In genomic region chr11:72538811-72539210, GRCm38 (mm10) we compare ENCODE assay signal across 20 mouse cellular contexts. TPM values are rescaled to one million over a fixed set of nuclear protein-coding genes. Genes with fewer than 3 reads are reported as not detected.
"Had no signal": no experiment of that assay in that cellular context is flagged by ENCODE, and none has a peak within 500 bp of the region (broad histone marks: within the 10 kb centered on the region; RNA-seq: fewer than 3 reads in every experiment).

No protein-coding gene starts in this region.

- DNase-seq: kidney, adult 18-20 months; layer of hippocampus, postnatal 36 days had no signal

- H3K4me3 ChIP-seq: heart, embryonic 10.5 days; heart, embryonic 12.5 days; heart, embryonic 13.5 days; heart, embryonic 15.5 days; hindbrain, embryonic 12.5 days; hindbrain, embryonic 13.5 days; hindbrain, embryonic 15.5 days; intestine, embryonic 15.5 days; layer of hippocampus, adult 2 months; left cerebral cortex, adult 2 months had no signal

- H3K4me2 ChIP-seq: heart, embryonic 11.5 days; heart, embryonic 12.5 days; heart, embryonic 13.5 days; heart, embryonic 15.5 days; hindbrain, embryonic 12.5 days; hindbrain, embryonic 13.5 days; hindbrain, embryonic 14.5 days; hindbrain, embryonic 15.5 days; intestine, embryonic 15.5 days had no signal

- ATAC-seq: hindbrain, embryonic 16.5 days; hindbrain, postnatal 0 days; inflammation-experienced regulatory T-cells, adult 6 months had no signal

- H3K36me3 ChIP-seq: heart, embryonic 10.5 days; heart, embryonic 12.5 days; heart, embryonic 13.5 days; heart, embryonic 15.5 days; hindbrain, embryonic 12.5 days; hindbrain, embryonic 13.5 days; hindbrain, embryonic 15.5 days; intestine, embryonic 15.5 days had no signal

- H3K27ac ChIP-seq: heart, embryonic 10.5 days; heart, embryonic 13.5 days; heart, embryonic 15.5 days; hindbrain, embryonic 12.5 days; hindbrain, embryonic 13.5 days; hindbrain, embryonic 14.5 days; hindbrain, embryonic 15.5 days; hindbrain, postnatal 0 days; intestine, embryonic 15.5 days; kidney, postnatal 0 days; layer of hippocampus, adult 2 months; left cerebral cortex, adult 2 months had no signal

- H3K9ac ChIP-seq: heart, embryonic 12.5 days; heart, embryonic 13.5 days; heart, embryonic 15.5 days; hindbrain, embryonic 12.5 days; hindbrain, embryonic 13.5 days; hindbrain, embryonic 14.5 days; hindbrain, embryonic 15.5 days; intestine, embryonic 15.5 days had no signal

- H3K27me3 ChIP-seq: heart, embryonic 13.5 days; heart, embryonic 15.5 days; hindbrain, embryonic 12.5 days; hindbrain, embryonic 15.5 days; intestine, embryonic 15.5 days had no signal

- H3K4me1 ChIP-seq: hindbrain, embryonic 13.5 days; hindbrain, embryonic 15.5 days had no signal

- H3K9me3 ChIP-seq: heart, embryonic 10.5 days; heart, embryonic 15.5 days; hindbrain, embryonic 15.5 days; intestine, embryonic 15.5 days had no signal

RNA-seq across cellular contexts. Expression of gene Spns3, which starts 11.5 kb away (rescaled TPM):
- total RNA-seq: heart, postnatal 25 days had no signal
- polyA plus RNA-seq: hindbrain, embryonic 11.5 days; hindbrain, embryonic 16.5 days had no signal

RNA-seq across cellular contexts. Expression of gene Spns2, which starts 49.1 kb away (rescaled TPM):
- polyA plus RNA-seq: inflammation-experienced regulatory T-cells, adult 6 months had no signal
